Mouse (Mus musculus) olfactory bulb, adult 2 months (tissue): ENCODE results near the gene Bmp8b. TPM values are rescaled to one million over a fixed set of nuclear protein-coding genes. Genes with fewer than 3 reads are reported as not detected.

Experiments used
- H3K27ac ChIP-seq: fragments of 200-500 bp; 2 replicates; pipeline ENCODE4 v1.5.1; 2012; ENCODE audit warnings: low read depth, low read length; ENCODE audit not compliant: insufficient read depth
- H3K4me1 ChIP-seq: fragments of 200-500 bp; 2 replicates; pipeline ENCODE4 v1.6.1; 2012; ENCODE audit warnings: low read length; ENCODE audit not compliant: control insufficient read depth, insufficient read depth
- H3K4me3 ChIP-seq: fragments of 200-500 bp; 2 replicates; pipeline ENCODE4 v1.5.1; 2012; ENCODE audit warnings: mild to moderate bottlenecking, low read depth, low read length, moderate library complexity; ENCODE audit not compliant: insufficient read depth
- CTCF ChIP-seq: fragments of 200-500 bp; IDR thresholded peaks from 2 replicates; pipeline ENCODE4 v1.5.1; 2012; ENCODE audit warnings: low read depth, mild to moderate bottlenecking, low read length, moderate library complexity; ENCODE audit not compliant: insufficient read depth
- POLR2A ChIP-seq: fragments of 200-500 bp; IDR thresholded peaks from 2 replicates; pipeline ENCODE4 v1.6.1; 2012; ENCODE audit warnings: mild to moderate bottlenecking, low read depth, low read length, moderate library complexity; ENCODE audit not compliant: insufficient read depth
- WGBS: fragments of 180-500 bp; shearing (Covaris S2); methylation state at CpG from one replicate; pipeline ENCODE4 v1.1.7; 2018; 5-methylcytosine and 5-hydroxymethylcytosine counted together
- polyA plus RNA-seq: library from polyadenylated mRNA; stranded (reverse); fragments of >200 nt; gene quantifications from 2 replicates; pipeline ENCODE4 v1.2.4, GENCODE M21; 2012; ENCODE audit warnings: low replicate concordance; ENCODE audit not compliant: missing spikeins, insufficient read depth, insufficient read length

Bmp8b gene
- polyA plus RNA-seq = not detected in 2 replicates

DNA sequence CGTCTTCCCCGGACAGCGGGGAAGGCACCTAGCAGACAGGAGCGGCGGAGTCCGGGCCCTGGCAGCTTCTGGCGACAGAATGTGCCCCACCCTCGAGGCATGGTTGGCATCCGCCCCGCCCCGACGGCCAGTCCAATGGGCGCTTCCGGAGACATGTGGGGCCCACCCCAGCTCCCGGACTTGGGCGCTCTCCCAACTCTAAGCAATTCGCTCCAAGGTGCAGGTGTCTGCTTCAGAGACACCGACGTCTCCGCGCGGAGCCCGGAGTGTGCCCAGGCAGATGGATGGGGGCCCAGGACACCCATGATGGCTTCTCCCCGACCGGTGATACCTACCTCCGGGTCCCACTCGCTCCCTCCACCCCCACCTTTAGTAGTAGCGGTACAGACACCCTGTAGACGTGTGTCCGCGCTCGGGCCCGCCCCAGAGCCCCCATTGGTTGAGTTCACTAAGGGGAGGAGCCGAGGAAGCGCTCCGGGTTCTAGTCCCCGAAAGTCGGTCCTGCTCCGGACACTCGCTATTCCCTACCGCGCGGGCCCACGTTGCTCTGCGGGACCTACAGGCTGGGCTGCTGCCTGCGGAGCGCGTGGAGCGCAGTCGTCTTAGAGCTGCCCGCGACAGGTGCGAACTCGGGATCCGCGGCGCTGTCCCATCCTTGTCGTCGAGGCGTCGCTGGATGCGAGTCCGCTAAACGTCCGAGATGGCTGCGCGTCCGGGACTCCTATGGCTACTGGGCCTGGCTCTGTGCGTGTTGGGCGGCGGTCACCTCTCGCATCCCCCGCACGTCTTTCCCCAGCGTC lies at the start of gene Bmp8b:
Gene Bmp8b, plus strand, starts transcription at position 515 of the 800 bp plus-strand sequence.
- H3K4me3 ChIP-seq = peak within 1 kb of the TSS; percentile 7; the same call in 1 of the 2 replicates
- WGBS = 7% methylated on average over 75 of the region's 75 CpGs
- no peak for TF ChIP-seq CTCF

DNA sequence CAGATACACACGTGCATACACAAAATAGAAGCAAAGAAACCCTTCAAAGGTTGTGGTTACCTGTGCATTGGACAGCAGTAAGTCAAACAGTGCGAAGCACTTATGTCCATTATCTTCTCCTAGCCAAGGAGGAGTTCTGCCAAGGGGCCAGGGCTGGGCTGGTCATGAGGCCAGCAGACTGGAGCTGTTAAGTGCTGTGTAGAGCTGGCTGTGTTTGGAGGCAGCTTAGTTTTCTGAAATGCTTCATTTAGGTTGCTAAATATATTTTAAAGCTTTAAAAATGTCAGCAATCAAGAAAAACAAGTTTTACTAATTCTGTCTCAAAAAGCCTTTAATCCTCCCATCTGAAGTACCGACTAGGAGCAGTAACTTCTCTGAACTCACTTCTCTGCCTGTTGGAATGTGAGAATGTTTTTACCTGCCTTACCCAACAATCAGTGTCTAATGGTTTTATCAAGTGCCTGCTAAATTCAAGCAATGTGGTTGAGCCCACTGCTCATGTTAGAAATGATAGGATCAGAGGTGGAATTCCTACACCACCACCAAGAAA lies 48.3 kb upstream of the Bmp8b start:
- Histone ChIP-seq H3K4me3 (no peak overlapping the region), H3K27ac (no peak overlapping the region), H3K4me1 (peaks cover 10% of the 10 kb centered on the region)
- no peak for TF ChIP-seq POLR2A
- no peak for TF ChIP-seq CTCF
- WGBS = 84% methylated on average over 3 of the region's 3 CpGs

More for the DNA sequence above, at the start of gene Bmp8b:
- Histone ChIP-seq H3K27ac (no peak within 1 kb of the TSS), H3K4me1 (peaks cover 9% of the 10 kb centered on the region; the same call in 1 of the 2 replicates)

DNA sequence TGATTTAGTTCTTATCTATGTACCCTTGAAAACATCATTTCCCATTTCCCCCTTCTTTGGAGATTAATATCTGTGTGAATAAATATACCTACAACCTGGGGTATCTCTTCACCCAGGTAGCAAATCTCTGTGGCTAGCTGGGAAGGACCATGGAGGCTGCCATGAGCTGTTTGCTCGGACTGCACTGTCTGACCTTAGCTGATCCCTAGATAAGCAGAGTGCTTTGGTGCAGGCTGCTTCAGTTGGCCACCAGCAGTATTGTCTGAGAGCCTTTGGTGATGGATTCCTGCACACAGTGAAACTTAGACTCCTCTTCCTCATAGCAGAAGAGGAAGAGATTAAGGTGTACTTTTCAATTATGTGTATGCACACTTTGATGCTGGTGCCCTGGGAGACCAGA lies 47.0 kb upstream of the Bmp8b start:
- WGBS = 90% methylated on average over 1 of the region's 1 CpGs
- TF ChIP-seq POLR2A (no peak), CTCF (no peak)
- Histone ChIP-seq H3K4me3 (no peak overlapping the region), H3K27ac (no peak overlapping the region), H3K4me1 (peaks cover 7% of the 10 kb centered on the region)

DNA sequence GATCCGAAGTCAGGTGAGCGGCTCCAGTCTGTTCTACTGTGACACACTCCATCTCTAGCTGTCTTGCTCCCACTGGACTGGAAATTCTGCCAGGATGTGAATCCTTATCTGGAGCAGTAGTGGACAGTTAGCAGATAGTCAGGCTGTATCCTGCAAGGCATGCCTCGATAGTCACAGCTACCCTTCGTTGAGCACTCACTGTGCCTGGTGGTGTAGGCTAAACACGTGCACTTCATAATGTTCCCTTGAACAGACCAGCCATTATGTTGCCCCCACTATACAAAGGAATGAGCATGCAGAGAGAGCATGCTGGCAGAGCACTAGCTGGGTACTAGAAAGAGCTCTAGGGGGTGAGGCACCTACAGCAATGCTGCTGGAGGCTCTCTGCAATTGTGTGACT lies 43.2 kb upstream of the Bmp8b start:
- no peak for TF ChIP-seq POLR2A
- no peak for TF ChIP-seq CTCF
- 45% methylated on average over 5 of the region's 5 CpGs for WGBS
- no peaks in the 10 kb centered on the region for H3K4me1 ChIP-seq

DNA sequence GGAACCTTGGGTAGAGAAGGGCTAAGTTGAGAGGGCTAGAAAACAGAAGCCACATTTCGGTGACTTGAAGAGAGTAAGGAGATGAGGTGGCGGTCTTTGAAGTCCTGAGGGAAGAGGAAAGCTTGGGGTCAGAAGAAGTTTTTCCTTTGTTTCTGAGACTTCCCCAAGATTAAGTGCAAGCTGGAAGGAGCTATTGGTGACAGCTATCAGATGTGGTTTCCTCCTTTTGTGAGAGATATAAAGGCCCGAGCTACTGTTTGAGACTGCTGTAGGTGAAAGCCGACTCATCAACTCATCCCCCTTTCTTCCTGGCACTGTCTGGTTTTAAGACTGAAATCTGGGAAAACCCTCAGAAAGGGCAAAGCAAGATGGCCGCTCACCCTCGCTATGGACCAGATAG lies 36.3 kb upstream of the Bmp8b start:
- no peak for TF ChIP-seq POLR2A
- no peak for TF ChIP-seq CTCF

More for the DNA sequence above, 43.2 kb upstream of the Bmp8b start:
- no peak overlapping the region for H3K4me3 ChIP-seq
- H3K27ac ChIP-seq = no peak overlapping the region

DNA sequence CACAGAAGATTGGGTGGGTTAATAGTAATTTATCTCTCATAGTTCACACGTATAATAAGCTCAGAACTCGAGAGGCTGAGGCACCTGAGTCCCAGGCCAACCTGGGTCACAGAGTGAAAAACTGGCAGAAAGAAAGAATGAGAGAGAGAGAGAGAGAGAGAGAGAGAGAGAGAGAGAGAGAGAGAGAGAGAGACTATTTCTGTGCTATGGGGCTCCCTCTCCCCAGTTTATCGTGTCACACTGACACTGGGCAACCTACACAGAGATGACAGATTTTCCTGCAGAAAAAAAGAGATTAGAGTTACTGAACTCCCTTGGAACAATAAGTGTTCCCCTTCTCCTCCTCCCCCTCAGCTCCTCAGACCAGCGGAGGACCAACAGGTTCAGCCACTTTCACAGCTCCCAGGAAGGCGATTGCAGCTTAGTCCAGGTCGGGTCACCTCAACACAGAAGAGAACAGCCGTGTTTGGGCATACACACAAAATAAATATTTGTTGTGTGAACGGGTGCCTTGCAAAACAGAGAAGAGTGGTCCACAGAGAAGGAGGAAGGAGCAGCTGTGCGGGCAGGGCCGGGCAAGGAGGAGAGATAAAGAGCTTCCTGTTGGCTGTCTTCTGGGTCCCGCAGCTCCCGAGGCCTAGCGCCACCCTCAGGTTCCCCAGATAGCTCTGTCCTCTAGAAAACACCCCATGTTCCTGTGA lies 33.5 kb upstream of the Bmp8b start:
- WGBS = 19% methylated on average over 13 of the region's 13 CpGs
- Histone ChIP-seq H3K4me1 (0 out of 2 replicates have a peak, but pooled peaks cover 3% of the 10 kb centered on the region), H3K27ac (no peak overlapping the region), H3K4me3 (no peak overlapping the region)
- TF ChIP-seq CTCF (no peak), POLR2A (no peak)

More for the DNA sequence above, 36.3 kb upstream of the Bmp8b start:
- Histone ChIP-seq H3K27ac (no peak overlapping the region), H3K4me3 (no peak overlapping the region), H3K4me1 (0 out of 2 replicates have a peak, but pooled peaks cover 3% of the 10 kb centered on the region)
- 90% methylated on average over 6 of the region's 6 CpGs for WGBS

DNA sequence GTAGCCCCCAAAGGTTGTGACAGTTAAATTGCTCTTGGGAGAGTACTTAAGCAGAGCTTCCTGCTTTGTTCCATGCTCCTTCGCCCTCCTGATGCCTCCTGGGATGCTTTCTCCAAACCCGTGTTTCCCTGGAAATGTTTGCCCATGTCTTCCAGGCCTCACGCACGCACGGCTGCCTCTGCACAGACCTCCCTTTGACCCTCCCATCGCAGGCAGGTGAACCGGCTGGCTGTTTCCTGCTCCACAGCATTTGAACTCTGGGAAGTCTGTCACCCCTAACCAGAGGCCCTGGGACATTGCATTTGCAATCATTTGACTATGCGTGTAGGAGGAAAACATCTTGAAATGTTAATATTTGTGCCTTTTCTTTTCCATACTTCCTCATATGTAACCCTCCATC lies 28.0 kb upstream of the Bmp8b start:
- H3K4me1 ChIP-seq = no peaks in the 10 kb centered on the region
- WGBS = 76% methylated on average over 8 of the region's 8 CpGs
- no peak for TF ChIP-seq CTCF
- TF ChIP-seq POLR2A = no peak
- H3K27ac ChIP-seq = no peak overlapping the region
- no peak overlapping the region for H3K4me3 ChIP-seq

DNA sequence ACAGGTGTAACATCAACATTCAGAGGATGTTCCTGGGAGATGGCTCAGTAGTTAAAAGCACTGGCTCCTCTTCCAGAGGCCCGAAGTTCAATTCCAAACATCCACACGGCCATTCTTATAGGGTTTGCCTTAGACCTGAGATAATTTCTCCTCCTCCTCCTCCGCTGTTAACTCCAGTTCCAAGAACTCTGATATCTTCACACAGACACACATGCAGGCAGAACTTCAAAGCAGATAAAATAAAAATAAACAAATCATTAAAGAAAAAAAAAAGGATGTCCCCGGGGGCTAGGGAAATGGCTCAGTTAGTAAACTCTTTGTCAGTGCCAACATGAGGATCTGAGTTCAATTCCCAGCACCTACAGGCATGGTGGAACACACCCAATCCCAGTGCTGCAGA lies 26.7 kb upstream of the Bmp8b start:
- Histone ChIP-seq H3K4me3 (no peak overlapping the region), H3K4me1 (no peaks in the 10 kb centered on the region), H3K27ac (no peak overlapping the region)
- TF ChIP-seq POLR2A (no peak), CTCF (no peak)
- 88% methylated on average over 4 of the region's 4 CpGs for WGBS

DNA sequence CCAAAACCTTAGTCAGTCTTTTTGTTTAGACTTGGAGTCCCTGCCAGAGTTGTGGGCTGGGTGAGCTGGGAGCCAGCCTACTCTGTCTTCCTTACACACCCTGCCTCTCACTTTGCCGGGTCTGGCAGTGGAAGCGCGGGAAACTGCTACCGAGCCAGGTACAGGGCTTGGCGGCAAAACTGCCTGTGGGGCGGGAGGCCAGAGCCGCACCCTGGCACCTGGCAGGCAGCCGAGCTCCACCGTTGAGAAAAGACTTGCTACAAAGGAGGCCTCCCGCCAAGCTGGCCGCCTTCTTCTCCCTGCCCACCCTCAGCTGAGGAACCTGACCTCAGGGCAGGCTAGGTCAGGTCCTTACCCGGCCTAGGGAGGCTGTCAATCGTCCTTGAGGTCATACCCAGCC lies 24.2 kb upstream of the Bmp8b start:
- Histone ChIP-seq H3K4me1 (no peaks in the 10 kb centered on the region), H3K4me3 (no peak overlapping the region), H3K27ac (no peak overlapping the region)
- TF ChIP-seq CTCF = no peak
- no peak for TF ChIP-seq POLR2A
- WGBS = 46% methylated on average over 13 of the region's 13 CpGs
